Mouse (Mus musculus) lung, adult 2 months (tissue): ENCODE data around the gene Syt11. TPM values are rescaled to one million over a fixed set of nuclear protein-coding genes. Genes with fewer than 3 reads are reported as not detected.
A peak's percentile ranks its signal among the peaks of the same experiment; 100 is the strongest.

Experiments
- DNase-seq: peaks from one replicate; pipeline ENCODE4 v3.0.0; 2022
- H3K4me1 ChIP-seq: fragments of 200-500 bp; 2 replicates; pipeline ENCODE4 v1.6.1; 2011; ENCODE audit warnings: low read length; ENCODE audit not compliant: control insufficient read depth, insufficient read depth
- H3K4me3 ChIP-seq: fragments of 200-500 bp; replicated peaks from 2 replicates; pipeline ENCODE3; 2011; ENCODE audit warnings: low read depth, mild to moderate bottlenecking, control low read depth, low read length; ENCODE audit errors: extremely low read depth
- CTCF ChIP-seq: fragments of 200-500 bp; IDR thresholded peaks from 2 replicates; pipeline ENCODE4 v1.5.1; 2011; ENCODE audit warnings: mild to moderate bottlenecking, low read length, control low read depth; ENCODE audit not compliant: insufficient read depth
- POLR2A ChIP-seq: fragments of 200-500 bp; IDR thresholded peaks from 2 replicates; pipeline ENCODE4 v1.6.1; 2011; ENCODE audit warnings: low read depth, mild to moderate bottlenecking, control low read depth, low read length, borderline replicate concordance; ENCODE audit errors: extremely low read depth
- WGBS: fragments of 180-500 bp; shearing (Covaris S2); methylation state at CpG from one replicate; pipeline ENCODE4 v1.1.7; 2018; 5-methylcytosine and 5-hydroxymethylcytosine counted together
- polyA plus RNA-seq: library from polyadenylated mRNA; depleted of rRNA; stranded (reverse); fragments of >200 nt; gene quantifications from 2 replicates; pipeline ENCODE4 v1.2.3, GENCODE M21; 2012

The Syt11 gene
- polyA plus RNA-seq, 1 experiment: 8.4 TPM

- no peaks in the 10 kb centered on the region; the same call in 1 of the 2 replicates for H3K4me1 ChIP-seq
- no peak for DNase-seq
- WGBS: 60% methylated on average over 6 of the region's 6 CpGs
- no peak overlapping the region for H3K4me3 ChIP-seq
- no peak for TF ChIP-seq POLR2A
- no peak for TF ChIP-seq CTCF
These were observed 12.5 kb downstream of the Syt11 start for GRCm38 (mm10) chr3:88762401-88762831.

GRCm38 (mm10) chr3:88761619-88762018 lies 13.3 kb downstream of the Syt11 start:
- H3K4me1 ChIP-seq: no peaks in the 10 kb centered on the region; the same call in 1 of the 2 replicates
- no peak for TF ChIP-seq CTCF
- no peak for TF ChIP-seq POLR2A
- no peak for DNase-seq
- H3K4me3 ChIP-seq: no peak overlapping the region
- WGBS: 91% methylated on average over 19 of the region's 19 CpGs

DNA sequence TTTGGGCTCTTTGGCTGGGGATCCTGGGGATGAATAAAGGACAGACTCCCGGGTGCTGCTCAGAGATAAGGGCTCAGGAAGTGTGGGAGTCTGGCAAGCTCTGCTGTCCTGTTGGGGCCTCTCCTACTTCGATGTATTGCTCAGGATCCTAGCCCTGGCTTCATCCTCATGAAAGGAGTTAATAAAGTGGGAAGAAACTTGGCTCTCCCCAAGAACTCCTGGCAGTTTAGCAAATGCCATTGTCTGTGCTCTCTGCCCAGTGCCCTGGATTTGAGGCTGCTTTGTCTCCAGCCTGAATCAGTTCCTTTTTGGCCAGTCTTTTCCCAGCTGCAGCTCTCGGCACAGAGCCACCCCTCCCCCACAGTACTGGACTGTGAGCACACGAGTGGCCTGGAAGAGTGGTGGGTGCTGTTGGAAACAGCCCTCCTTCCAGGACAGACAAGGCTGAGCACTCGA lies 16.9 kb downstream of the Syt11 start:
- peak; percentile 38 for DNase-seq
- 24% methylated on average over 5 of the region's 5 CpGs for WGBS
- TF ChIP-seq POLR2A: no peak
- no peak for TF ChIP-seq CTCF
- H3K4me3 ChIP-seq: no peak overlapping the region
- no peaks in the 10 kb centered on the region; the same call in 1 of the 2 replicates for H3K4me1 ChIP-seq

DNA sequence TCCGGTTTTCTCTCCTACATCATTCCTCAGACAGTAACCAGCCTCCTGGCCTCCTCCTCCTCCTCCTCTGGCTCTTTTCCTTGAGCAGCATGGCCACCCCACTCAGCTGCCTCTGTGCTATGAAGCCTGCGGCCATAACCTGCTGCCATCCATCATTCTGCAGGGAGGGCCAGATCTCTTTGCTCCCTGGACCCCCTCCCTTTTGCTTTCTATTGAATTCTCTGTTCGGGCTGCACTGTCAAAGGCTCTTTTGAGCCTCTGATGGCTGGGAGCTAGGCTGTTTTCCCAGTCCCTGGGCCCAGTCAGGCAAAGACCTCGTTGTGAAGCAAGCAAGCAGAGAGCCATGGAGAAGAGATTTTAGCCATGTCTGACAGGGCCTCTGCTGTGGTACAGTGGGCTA lies 18.7 kb downstream of the Syt11 start:
- no peak overlapping the region for H3K4me3 ChIP-seq
- no peak for DNase-seq
- WGBS: 58% methylated on average over 4 of the region's 4 CpGs
- TF ChIP-seq CTCF: no peak
- no peaks in the 10 kb centered on the region; the same call in 1 of the 2 replicates for H3K4me1 ChIP-seq

GRCm38 (mm10) chr3:88755541-88755940 lies 19.4 kb downstream of the Syt11 start:
- no peak overlapping the region for H3K4me3 ChIP-seq
- DNase-seq: no peak
- H3K4me1 ChIP-seq: no peaks in the 10 kb centered on the region; the same call in 1 of the 2 replicates
- TF ChIP-seq POLR2A: no peak
- TF ChIP-seq CTCF: no peak
- 56% methylated on average over 3 of the region's 3 CpGs for WGBS

- Histone ChIP-seq H3K4me1 (no peaks in the 10 kb centered on the region; the same call in 1 of the 2 replicates), H3K4me3 (no peak overlapping the region)
- no peak for TF ChIP-seq POLR2A
- no peak for TF ChIP-seq CTCF
- no peak for DNase-seq
- 62% methylated on average over 4 of the region's 4 CpGs for WGBS
These were observed 20.7 kb downstream of the Syt11 start for GRCm38 (mm10) chr3:88754283-88754682.

DNA sequence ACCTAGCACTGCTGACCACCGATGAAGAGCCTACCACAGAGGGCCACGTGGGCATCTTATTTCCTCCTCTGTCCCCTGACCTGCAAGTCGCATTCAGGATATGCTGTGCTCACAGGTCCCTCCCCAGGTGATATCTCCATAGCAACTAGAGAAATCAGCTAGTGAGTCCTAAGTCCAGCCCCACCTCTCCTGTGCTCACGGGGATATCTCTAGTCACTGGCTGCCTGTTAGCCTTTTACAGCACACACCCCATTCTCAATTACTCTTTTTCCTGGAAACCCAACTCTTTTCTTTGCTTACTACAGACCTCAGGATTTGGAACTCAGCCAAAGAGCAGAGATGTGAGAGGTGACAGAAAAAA lies 28.1 kb downstream of the Syt11 start:
- no peak overlapping the region for H3K4me3 ChIP-seq
- TF ChIP-seq CTCF (no peak), POLR2A (no peak)
- WGBS: 74% methylated on average over 4 of the region's 4 CpGs
- H3K4me1 ChIP-seq: no peaks in the 10 kb centered on the region
- no peak for DNase-seq

GRCm38 (mm10) chr3:88746139-88746870 lies 28.7 kb downstream of the Syt11 start:
- no peak overlapping the region for H3K4me3 ChIP-seq
- TF ChIP-seq CTCF (no peak), POLR2A (no peak)

GRCm38 (mm10) chr3:88745534-88745933 lies 29.4 kb downstream of the Syt11 start:
- no peak for TF ChIP-seq CTCF
- TF ChIP-seq POLR2A: no peak
- WGBS: 75% methylated on average over 9 of the region's 9 CpGs
- Histone ChIP-seq H3K4me3 (no peak overlapping the region), H3K4me1 (no peaks in the 10 kb centered on the region)
- no peak for DNase-seq

More at GRCm38 (mm10) chr3:88746139-88746870, 28.7 kb downstream of the Syt11 start:
- WGBS: 77% methylated on average over 15 of the region's 15 CpGs
- DNase-seq: no peak
- H3K4me1 ChIP-seq: no peaks in the 10 kb centered on the region

- Histone ChIP-seq H3K4me3 (no peak overlapping the region), H3K4me1 (no peaks in the 10 kb centered on the region)
- TF ChIP-seq CTCF (no peak), POLR2A (no peak)
- no peak for DNase-seq
- 87% methylated on average over 3 of the region's 3 CpGs for WGBS
These were observed 34.8 kb downstream of the Syt11 start for GRCm38 (mm10) chr3:88740147-88740546.

GRCm38 (mm10) chr3:88738641-88739040 lies 36.3 kb downstream of the Syt11 start:
- Histone ChIP-seq H3K4me1 (no peaks in the 10 kb centered on the region), H3K4me3 (no peak overlapping the region)
- 20% methylated on average over 3 of the region's 3 CpGs for WGBS
- TF ChIP-seq CTCF (peak; percentile 94), POLR2A (no peak)
- peak; percentile 76 for DNase-seq
